Mouse (Mus musculus): Measurements from ENCODE around the gene Olfr90.

- TF ChIP-seq POLR2A (IDR thresholded peaks at IDR 0.05; ENCODE audit: low read depth, low read length) (no peak), CTCF (IDR thresholded peaks at IDR 0.05; ENCODE audit: extremely low read depth, insufficient read depth, insufficient read length, insufficient replicate concordance) (no peak)
These were observed 5.0 kb upstream of the Olfr90 start for GRCm38 (mm10) chr17:37093289-37093688.

Measured in spleen, adult 2 months (tissue).